8 mouse cellular contexts compared by ENCODE assay signal in genomic region chr9:97019231-97019630, GRCm38 (mm10). TPM values are rescaled to one million over a fixed set of nuclear protein-coding genes. Genes with fewer than 3 reads are reported as not detected.
DNase-seq lines count a peak whose midpoint lies in the region; ATAC-seq and TF ChIP-seq lines count a peak whose summit lies in the region.

No protein-coding gene starts in this region.

- intact Hi-C loops in heart, adult 2 months (cut with DNase I): loop anchor here (2.0 to 5.0 kb wide), 3 partner anchors 48 to 102 kb away; no protein-coding TSS in a partner anchor
- intact Hi-C loops in heart, postnatal 10 days (cut with DNase I): loop anchor here (2.0 kb wide), 2 partner anchors 50 to 102 kb away; no protein-coding TSS in a partner anchor

- H3K27me3 ChIP-seq in heart, adult 2 months (ENCODE audit: control insufficient read depth, insufficient read depth, low read length): no peaks in the 10 kb centered on the region
- no peaks in the 10 kb centered on the region for H3K27me3 ChIP-seq in forebrain, embryonic 16.5 days (replicated peaks; ENCODE audit: control insufficient read depth, insufficient read depth, low read length)
- peaks cover 53% of the 10 kb centered on the region for H3K27me3 ChIP-seq in liver, embryonic 15.5 days

- TF ChIP-seq POLR2A in heart, adult 2 months (IDR thresholded peaks at IDR 0.05; ENCODE audit: insufficient read depth, low read depth, low read length): no peak

- no peaks in the 10 kb centered on the region for H3K9me3 ChIP-seq in forebrain, embryonic 16.5 days (ENCODE audit: control insufficient read depth, low read length)
- H3K9me3 ChIP-seq in liver, embryonic 15.5 days (replicated peaks): no peaks in the 10 kb centered on the region

- no peaks in the 10 kb centered on the region for H3K4me1 ChIP-seq in heart, adult 2 months (ENCODE audit: control insufficient read depth, insufficient read depth, low read length)
- peaks cover 32% of the 10 kb centered on the region for H3K4me1 ChIP-seq in forebrain, embryonic 16.5 days (replicated peaks; ENCODE audit: control insufficient read depth, insufficient read depth, low read length)
- H3K4me1 ChIP-seq in liver, embryonic 15.5 days (replicated peaks): peaks cover 2% of the 10 kb centered on the region; the same call in 1 of the 2 replicates

- no peaks in the 10 kb centered on the region for H3K79me2 ChIP-seq in heart, adult 2 months (replicated peaks; ENCODE audit: control insufficient read depth, insufficient read depth, low read length)

- peak overlapping the region; percentile 52 for H3K4me3 ChIP-seq in heart, adult 2 months
- peak overlapping the region; percentile 91 for H3K4me3 ChIP-seq in forebrain, embryonic 16.5 days (replicated peaks; ENCODE audit: low read length)
- H3K4me3 ChIP-seq in liver, embryonic 15.5 days (replicated peaks): peak overlapping the region; percentile 49; the same call in 1 of the 2 replicates

- peak overlapping the region; percentile 90 for H3K4me2 ChIP-seq in forebrain, embryonic 16.5 days (ENCODE audit: low read length)
- H3K4me2 ChIP-seq in liver, embryonic 15.5 days: peak overlapping the region; percentile 72

- no peaks in the 10 kb centered on the region for H3K36me3 ChIP-seq in heart, adult 2 months (ENCODE audit: control insufficient read depth, insufficient read depth, low read length)
- no peaks in the 10 kb centered on the region for H3K36me3 ChIP-seq in forebrain, embryonic 16.5 days (ENCODE audit: control insufficient read depth, insufficient read depth)
- H3K36me3 ChIP-seq in liver, embryonic 15.5 days (replicated peaks): no peaks in the 10 kb centered on the region

- ATAC-seq in forebrain, embryonic 16.5 days: no peak
- no peak for ATAC-seq in liver, embryonic 15.5 days (ENCODE audit: insufficient read depth)

- H3K27ac ChIP-seq in heart, adult 2 months: no peak overlapping the region
- H3K27ac ChIP-seq in forebrain, embryonic 16.5 days (ENCODE audit: low read length): peak overlapping the region; percentile 94
- no peak overlapping the region for H3K27ac ChIP-seq in liver, embryonic 15.5 days (replicated peaks)

- no peak overlapping the region for H3K9ac ChIP-seq in heart, adult 2 months (ENCODE audit: low read depth, low read length)
- peak overlapping the region; percentile 98 for H3K9ac ChIP-seq in forebrain, embryonic 16.5 days (replicated peaks; ENCODE audit: low read depth, low read length)
- no peak overlapping the region for H3K9ac ChIP-seq in liver, embryonic 15.5 days

- DNase-seq in heart, adult 2 months: no peak
- DNase-seq in heart, postnatal 10 days: no peak
- peak; percentile 79 for DNase-seq in MN1 (ENCODE audit: low spot score)
- no peak for DNase-seq in frontal cortex, postnatal 14 days (ENCODE audit: low spot score in 2 of 2)
- DNase-seq in right cerebral cortex, postnatal 4 days: no peak
- no peak for DNase-seq in adrenal gland, postnatal 14 days

- no peak for TF ChIP-seq CTCF in heart, adult 2 months (IDR thresholded peaks at IDR 0.05)

- TF ChIP-seq EP300 in heart, adult 2 months (IDR thresholded peaks at IDR 0.05; ENCODE audit: insufficient read depth, low read depth, low read length): no peak

- WGBS in heart, adult 2 months: 6% methylated on average over 11 of the region's 11 CpGs
- 3% methylated on average over 11 of the region's 11 CpGs for WGBS in forebrain, embryonic 16.5 days
- WGBS in liver, embryonic 15.5 days (ENCODE audit: insufficient replicate concordance): 2% methylated on average over 11 of the region's 11 CpGs

RNA-seq across cellular contexts. Expression of gene Spsb4, which starts 0.6 kb away (rescaled TPM):
- 1 to 10 TPM; 4.2 to 9.1 TPM for total RNA-seq in heart, adult 2 months (2021)
- 7.2 and 7.6 TPM in 2 replicates for polyA plus RNA-seq in heart, adult 2 months (2012; rRNA removed)
- 10 to 100 TPM; 11.4 to 17.9 TPM for total RNA-seq in heart, postnatal 10 days (2021)
- polyA plus RNA-seq in forebrain, embryonic 16.5 days (2015; fragmentation: Nextera tagmentation; extraction: Ambion mirVana): 20.9 and 23.4 TPM in 2 replicates
- polyA plus RNA-seq in liver, embryonic 15.5 days (2015; fragmentation: Nextera tagmentation; extraction: Ambion mirVana): 1.2 and 1.5 TPM in 2 replicates
- 1.5 and 1.7 TPM in 2 replicates for total RNA-seq in adrenal gland, postnatal 14 days (2021)
